Mouse (Mus musculus) hindbrain, embryonic 16.5 days (tissue): ENCODE measurements around the gene Trim46. TPM values are rescaled to one million over a fixed set of nuclear protein-coding genes. Genes with fewer than 3 reads are reported as not detected.

Experiments used
- ATAC-seq: fragments of 200-750 bp; cut with Nextera tagmentation; 2 replicates; pipeline ENCODE4 v1.8.0; 2017; ENCODE audit warnings: moderate TSS enrichment, moderate library complexity
- H3K27ac ChIP-seq: fragments of 300-500 bp; sonication (generic); 2 replicates; pipeline ENCODE4 v1.5.1; 2014; ENCODE audit warnings: low read depth, mild to moderate bottlenecking, control low read depth, low read length, moderate library complexity
- H3K27me3 ChIP-seq: fragments of 300-500 bp; sonication (generic); replicated peaks from 2 replicates; pipeline ENCODE4 v1.6.1; 2014; ENCODE audit warnings: low read length; ENCODE audit not compliant: control insufficient read depth, insufficient read depth
- H3K36me3 ChIP-seq: fragments of 300-500 bp; sonication (generic); 2 replicates; pipeline ENCODE4 v1.6.1; 2014; ENCODE audit warnings: mild to moderate bottlenecking, low read length, moderate library complexity, mixed read lengths; ENCODE audit not compliant: control insufficient read depth, insufficient read depth
- H3K4me1 ChIP-seq: fragments of 300-500 bp; sonication (generic); 2 replicates; pipeline ENCODE4 v1.6.1; 2014; ENCODE audit warnings: low read depth, low read length; ENCODE audit not compliant: control insufficient read depth, insufficient read depth
- H3K4me2 ChIP-seq: fragments of 300-500 bp; sonication (generic); 2 replicates; pipeline ENCODE4 v1.6.1; 2014; ENCODE audit warnings: mild to moderate bottlenecking, low read length, control low read depth, moderate library complexity
- H3K4me3 ChIP-seq: fragments of 300-500 bp; sonication (generic); 2 replicates; pipeline ENCODE4 v1.5.1; 2014; ENCODE audit warnings: mild to moderate bottlenecking, low read length, control low read depth, moderate library complexity
- H3K9ac ChIP-seq: fragments of 300-500 bp; sonication (generic); 2 replicates; pipeline ENCODE4 v1.6.1; 2014; ENCODE audit warnings: low read depth, mild to moderate bottlenecking, control low read depth, low read length, moderate library complexity
- H3K9me3 ChIP-seq: fragments of 300-500 bp; sonication (generic); 2 replicates; pipeline ENCODE4 v1.6.1; 2014; ENCODE audit warnings: mild to moderate bottlenecking, low read length, moderate library complexity; ENCODE audit not compliant: control insufficient read depth
- WGBS: fragments of 180-500 bp; shearing (Covaris S2); extraction: QIAGEN DNeasy Blood & Tissue Kit; methylation state at CpG from one replicate; pipeline ENCODE4 v1.1.7; 2014; 5-methylcytosine and 5-hydroxymethylcytosine counted together
- polyA plus RNA-seq: library from polyadenylated mRNA; unstranded; fragments of >200 nt; fragmentation: Nextera tagmentation; extraction: Ambion mirVana; gene quantifications from 2 replicates; pipeline ENCODE4 v1.2.1, GENCODE M21; 2015

Trim46 gene
- polyA plus RNA-seq, 1 experiment from 2014 or later: 78.7 TPM

DNA sequence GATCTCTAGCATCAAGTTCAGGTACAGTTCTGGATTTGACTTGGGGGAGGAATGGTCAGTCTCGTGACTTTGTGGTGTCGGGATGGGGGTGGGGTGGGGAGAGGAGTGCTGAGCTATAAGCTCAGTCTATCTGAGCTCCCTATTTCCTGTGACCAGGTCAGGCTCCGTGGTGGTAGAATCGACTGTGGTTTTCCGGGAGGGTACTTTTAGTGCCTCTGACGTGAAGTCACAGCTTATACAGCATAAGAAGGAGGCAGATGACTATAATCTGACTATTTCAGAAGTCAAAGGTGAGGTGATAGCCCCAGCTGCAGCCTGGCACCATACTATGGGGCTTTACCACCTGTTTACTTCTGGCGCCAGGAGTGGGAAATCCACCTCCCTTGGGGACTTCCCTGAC, 14.8 kb downstream of the Trim46 start:
- no peaks in the 10 kb centered on the region for H3K9me3 ChIP-seq
- H3K36me3 ChIP-seq: peaks cover 24% of the 10 kb centered on the region
- H3K4me1 ChIP-seq: peaks cover 26% of the 10 kb centered on the region
- H3K4me2 ChIP-seq: no peak overlapping the region
- H3K27me3 ChIP-seq: no peaks in the 10 kb centered on the region
- WGBS: 75% methylated on average over 7 of the region's 7 CpGs
- H3K27ac ChIP-seq: no peak overlapping the region
- no peak overlapping the region for H3K9ac ChIP-seq
- no peak overlapping the region for H3K4me3 ChIP-seq
- no peak for ATAC-seq

DNA sequence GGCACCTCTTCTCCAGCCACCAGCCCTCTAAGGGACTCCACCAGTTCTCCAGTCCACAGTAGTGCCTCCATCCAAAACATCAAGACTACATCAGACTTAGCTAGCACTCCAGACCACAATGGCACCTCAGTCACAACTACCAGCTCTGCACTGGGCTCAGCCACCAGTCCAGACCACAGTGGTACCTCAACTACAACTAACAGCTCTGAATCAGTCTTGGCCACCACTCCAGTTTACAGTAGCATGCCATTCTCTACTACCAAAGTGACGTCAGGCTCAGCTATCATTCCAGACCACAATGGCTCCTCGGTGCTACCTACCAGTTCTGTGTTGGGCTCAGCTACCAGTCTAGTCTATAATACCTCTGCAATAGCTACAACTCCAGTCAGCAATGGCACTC, 15.5 kb downstream of the Trim46 start:
- no peak for ATAC-seq
- Histone ChIP-seq H3K36me3 (peaks cover 22% of the 10 kb centered on the region), H3K4me3 (no peak overlapping the region), H3K27ac (no peak overlapping the region), H3K4me2 (no peak overlapping the region), H3K27me3 (no peaks in the 10 kb centered on the region), H3K4me1 (peaks cover 28% of the 10 kb centered on the region), H3K9me3 (no peaks in the 10 kb centered on the region), H3K9ac (no peak overlapping the region)
- WGBS: 91% methylated on average over 2 of the region's 2 CpGs

DNA sequence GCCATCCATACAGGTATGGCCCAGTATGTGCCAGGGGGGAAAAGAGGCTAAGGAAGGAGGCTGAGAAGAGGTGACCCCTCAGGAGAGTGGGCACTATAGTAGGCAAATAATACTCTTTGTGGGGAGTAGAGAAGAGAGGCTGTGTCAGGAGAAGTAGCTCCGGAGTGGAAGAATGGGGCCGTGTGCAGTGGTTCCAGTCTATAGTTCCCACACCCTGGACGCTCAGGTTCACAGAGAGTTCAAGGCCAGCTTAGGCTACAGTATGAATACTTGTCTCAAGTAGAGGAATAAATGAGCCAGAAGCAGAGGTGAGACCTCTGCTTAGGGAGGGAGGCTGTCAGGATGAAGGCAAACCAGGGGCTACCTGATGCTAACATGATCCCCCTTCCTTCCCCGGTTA, 16.8 kb downstream of the Trim46 start:
- Histone ChIP-seq H3K9me3 (no peaks in the 10 kb centered on the region), H3K4me1 (peaks cover 40% of the 10 kb centered on the region), H3K4me3 (no peak overlapping the region), H3K27ac (no peak overlapping the region), H3K9ac (no peak overlapping the region), H3K27me3 (no peaks in the 10 kb centered on the region), H3K4me2 (no peak overlapping the region), H3K36me3 (peaks cover 12% of the 10 kb centered on the region)
- ATAC-seq: no peak
- WGBS: 64% methylated on average over 4 of the region's 4 CpGs

DNA sequence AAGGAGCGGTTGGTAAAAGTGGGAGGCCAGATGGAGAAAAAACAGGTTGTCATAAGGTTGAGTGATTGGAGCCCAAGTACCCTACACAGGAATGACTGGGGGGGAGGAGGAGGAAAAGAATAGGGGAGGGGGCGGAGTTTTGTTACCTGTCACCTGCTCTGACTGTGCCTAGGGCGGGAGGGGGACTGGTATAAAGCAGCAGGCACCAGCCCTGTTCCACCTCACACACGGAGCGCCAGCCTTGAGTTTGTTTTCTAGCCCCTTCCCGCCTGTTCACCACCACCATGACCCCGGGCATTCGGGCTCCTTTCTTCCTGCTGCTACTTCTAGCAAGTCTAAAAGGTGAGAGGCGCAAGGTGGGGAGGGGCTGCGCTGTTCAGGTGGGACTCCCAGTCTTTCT, 17.3 kb downstream of the Trim46 start, which contains the start of gene Muc1:
TSS of gene Muc1 (plus strand) at position 222 of the 400 bp plus-strand sequence.
- Histone ChIP-seq H3K27ac (peak within 1 kb of the TSS; percentile 36), H3K4me1 (peaks cover 44% of the 10 kb centered on the region), H3K27me3 (no peaks in the 10 kb centered on the region), H3K9ac (peak within 1 kb of the TSS; percentile 51), H3K4me2 (peak within 1 kb of the TSS; percentile 75), H3K9me3 (no peaks in the 10 kb centered on the region), H3K36me3 (peaks cover 8% of the 10 kb centered on the region), H3K4me3 (peak within 1 kb of the TSS; percentile 48)
- 29% methylated on average over 10 of the region's 10 CpGs for WGBS
- no peak for ATAC-seq

DNA sequence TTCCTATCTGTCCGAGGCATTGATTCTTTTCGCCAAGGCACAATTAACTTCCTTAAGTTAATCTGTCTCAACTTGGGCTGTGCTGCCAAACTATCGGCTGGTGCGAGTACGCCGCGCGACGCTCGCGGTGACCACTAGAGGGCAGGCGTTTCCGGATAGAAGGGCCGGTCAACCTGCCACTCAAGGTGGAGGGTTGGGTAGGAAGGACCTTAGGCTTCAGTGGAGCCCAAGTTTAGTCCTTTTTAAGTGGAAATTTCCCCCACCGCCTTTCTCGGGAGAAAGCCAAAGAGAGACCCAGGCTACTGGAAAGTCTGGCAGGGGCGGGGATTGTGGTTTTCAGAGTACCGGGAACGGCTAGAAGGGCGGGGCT, 17.9 kb downstream of the Trim46 start:
- H3K9me3 ChIP-seq: no peaks in the 10 kb centered on the region

DNA sequence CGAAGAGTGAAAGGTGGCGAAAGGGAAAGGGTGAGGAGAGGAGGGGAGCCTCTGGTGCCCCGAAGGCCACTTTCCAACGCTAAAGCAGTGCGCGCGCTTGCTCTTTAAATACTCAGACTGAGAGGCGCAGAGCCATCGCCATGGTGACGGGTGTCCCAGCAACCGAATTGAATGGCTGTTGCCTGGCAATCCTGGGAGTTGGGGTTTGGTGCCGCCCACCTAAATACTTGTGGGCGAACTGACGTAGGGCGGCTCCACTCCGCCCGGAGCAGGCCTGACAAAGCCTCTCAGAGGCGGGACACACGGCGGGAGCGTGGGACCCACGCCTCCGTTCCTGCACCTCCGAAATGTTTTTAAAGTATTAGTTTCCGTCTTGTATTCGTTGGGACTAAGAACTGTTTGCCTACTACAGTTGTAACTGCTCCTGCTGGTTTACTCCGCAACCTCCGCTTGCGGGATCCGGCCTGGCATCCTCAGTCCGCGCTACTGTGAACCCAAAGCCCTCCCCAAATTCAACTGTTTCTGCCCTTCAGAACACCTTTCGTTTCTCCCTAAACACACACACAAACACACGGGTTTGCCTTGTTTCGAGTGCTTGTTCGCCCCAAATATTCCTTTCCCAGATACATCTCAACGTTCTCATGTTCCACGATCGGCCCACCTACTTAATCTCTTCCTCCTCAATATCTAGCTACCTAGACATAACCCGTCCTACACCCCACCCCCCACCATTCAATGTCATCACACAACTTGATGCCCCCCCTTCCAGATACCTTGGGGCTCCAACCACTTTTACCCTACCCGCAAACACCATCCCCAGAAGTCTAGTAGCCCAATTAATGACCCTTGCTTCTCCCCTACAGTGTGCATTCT, 18.6 kb downstream of the Trim46 start:
- peak overlapping the region; percentile 48 for H3K4me3 ChIP-seq
- H3K9ac ChIP-seq: peak overlapping the region; percentile 69
- H3K36me3 ChIP-seq: no peaks in the 10 kb centered on the region; the same call in 1 of the 2 replicates
- 4% methylated on average over 39 of the region's 41 CpGs for WGBS
- H3K27me3 ChIP-seq: no peaks in the 10 kb centered on the region
- peaks cover 50% of the 10 kb centered on the region for H3K4me1 ChIP-seq
- peak overlapping the region; percentile 75 for H3K4me2 ChIP-seq
- ATAC-seq: peak; percentile 77
- no peaks in the 10 kb centered on the region for H3K9me3 ChIP-seq
- H3K27ac ChIP-seq: peak overlapping the region; percentile 83

More for the DNA sequence above, 17.9 kb downstream of the Trim46 start:
- Histone ChIP-seq H3K27me3 (no peaks in the 10 kb centered on the region), H3K4me2 (peak overlapping the region; percentile 75), H3K36me3 (peaks cover 3% of the 10 kb centered on the region; the same call in 1 of the 2 replicates), H3K27ac (peak overlapping the region; percentile 36), H3K4me3 (peak overlapping the region; percentile 46), H3K9ac (peak overlapping the region; percentile 51), H3K4me1 (peaks cover 50% of the 10 kb centered on the region)
- WGBS: under 1% methylated on average over 20 of the region's 20 CpGs
- peak; percentile 60 for ATAC-seq

DNA sequence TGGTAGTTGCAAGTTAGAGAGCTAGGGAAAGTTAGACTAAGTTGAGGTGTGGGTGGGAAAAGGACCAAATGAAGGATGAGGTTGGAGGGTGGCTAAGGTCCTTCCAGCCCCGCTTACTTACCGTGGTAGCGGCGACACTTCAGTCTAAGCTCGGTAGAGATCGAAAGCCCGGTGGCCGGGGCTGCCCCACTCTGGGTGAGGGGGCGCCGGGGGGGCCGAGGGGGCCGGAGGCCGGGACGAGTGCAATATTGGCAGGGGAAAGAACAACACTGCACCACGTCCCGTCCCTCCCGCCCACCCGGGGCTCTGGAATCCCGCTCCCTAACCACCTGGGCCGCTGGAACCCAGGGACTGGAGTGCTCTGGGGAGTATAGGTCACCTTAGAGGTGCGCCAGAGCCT, 19.2 kb downstream of the Trim46 start, which contains the start of gene Mtx1:
TSS of gene Mtx1 (minus strand) at position 189 of the 400 bp plus-strand sequence.
- Histone ChIP-seq H3K4me2 (peak within 1 kb of the TSS; percentile 75), H3K27me3 (no peaks in the 10 kb centered on the region), H3K4me1 (peaks cover 50% of the 10 kb centered on the region), H3K9ac (peak within 1 kb of the TSS; percentile 69), H3K27ac (peak within 1 kb of the TSS; percentile 83), H3K9me3 (no peaks in the 10 kb centered on the region), H3K4me3 (peak within 1 kb of the TSS; percentile 48), H3K36me3 (no peaks in the 10 kb centered on the region; the same call in 1 of the 2 replicates)
- WGBS: 8% methylated on average over 21 of the region's 21 CpGs
- no peak; the same call in 1 of the 2 replicates for ATAC-seq

DNA sequence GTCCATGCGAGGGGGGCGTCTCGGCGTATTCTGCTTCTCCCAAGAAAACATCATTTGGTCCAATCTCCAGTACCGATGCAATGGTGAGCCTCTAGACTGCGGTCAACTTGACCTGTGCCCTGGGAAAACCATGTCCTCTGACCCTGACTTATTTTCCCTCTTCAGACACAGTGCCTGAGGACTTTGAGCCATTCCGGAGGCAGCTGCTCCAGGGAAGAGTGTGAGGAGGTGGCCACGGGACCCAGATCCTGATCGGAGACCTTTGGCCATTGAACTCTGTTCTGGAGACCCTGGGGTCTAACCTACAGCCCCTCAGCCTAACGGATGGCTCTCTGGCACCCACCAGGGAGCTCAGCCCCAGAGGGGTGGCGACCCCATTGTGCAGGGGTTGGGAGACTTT, 19.7 kb downstream of the Trim46 start:
- H3K4me1 ChIP-seq: peaks cover 50% of the 10 kb centered on the region

DNA sequence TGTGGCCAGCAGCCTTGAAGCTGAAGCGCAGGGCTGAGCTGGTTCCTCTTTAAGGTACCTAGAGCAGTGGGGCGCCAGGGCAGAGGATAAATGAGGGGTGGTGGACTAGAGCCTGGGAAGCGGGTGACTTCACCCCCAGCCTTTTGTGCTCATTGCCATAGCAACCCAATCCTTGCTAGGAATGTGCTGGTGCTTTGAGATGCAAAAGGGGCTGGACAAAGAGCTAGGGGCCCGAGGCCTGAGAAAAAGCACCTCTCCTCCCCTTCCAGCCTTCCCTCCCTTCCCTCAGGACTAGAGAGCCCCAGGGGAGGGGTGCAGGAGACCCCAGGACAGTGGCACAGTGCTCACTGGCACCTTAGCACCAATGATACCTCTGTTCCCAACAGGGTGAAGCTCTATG, 20.2 kb downstream of the Trim46 start:
- H3K4me2 ChIP-seq: peak overlapping the region; percentile 75
- 17% methylated on average over 4 of the region's 4 CpGs for WGBS
- no peaks in the 10 kb centered on the region; the same call in 1 of the 2 replicates for H3K36me3 ChIP-seq
- ATAC-seq: peak; percentile 64
- H3K9me3 ChIP-seq: no peaks in the 10 kb centered on the region
- H3K9ac ChIP-seq: peak overlapping the region; percentile 69
- peaks cover 50% of the 10 kb centered on the region for H3K4me1 ChIP-seq
- H3K27ac ChIP-seq: peak overlapping the region; percentile 83
- H3K4me3 ChIP-seq: peak overlapping the region; percentile 48
- H3K27me3 ChIP-seq: no peaks in the 10 kb centered on the region

More for the DNA sequence above, 19.7 kb downstream of the Trim46 start:
- 10% methylated on average over 11 of the region's 11 CpGs for WGBS
- H3K9me3 ChIP-seq: no peaks in the 10 kb centered on the region
- H3K9ac ChIP-seq: peak overlapping the region; percentile 69
- no peaks in the 10 kb centered on the region for H3K27me3 ChIP-seq
- no peaks in the 10 kb centered on the region; the same call in 1 of the 2 replicates for H3K36me3 ChIP-seq
- ATAC-seq: no peak
- H3K4me2 ChIP-seq: peak overlapping the region; percentile 75
- H3K27ac ChIP-seq: peak overlapping the region; percentile 83
- H3K4me3 ChIP-seq: peak overlapping the region; percentile 48
